8 mouse cellular contexts compared by ENCODE assay signal in genomic region chr2:127182598-127183381, GRCm38 (mm10). TPM values are rescaled to one million over a fixed set of nuclear protein-coding genes. Genes with fewer than 3 reads are reported as not detected.
DNase-seq lines count a peak whose midpoint lies in the region; ATAC-seq and TF ChIP-seq lines count a peak whose summit lies in the region.

No protein-coding gene starts in this region.

- H3K4me2 ChIP-seq in forebrain, embryonic 15.5 days (replicated peaks), result peak overlapping the region; percentile 58
- H3K4me2 ChIP-seq in liver, embryonic 16.5 days (ENCODE audit: low read depth, low read length), result peak overlapping the region; percentile 77
- peak overlapping the region; percentile 70 for H3K4me2 ChIP-seq in neural tube, embryonic 13.5 days

- H3K9ac ChIP-seq in ES-E14 (ENCODE audit: insufficient read depth, low read depth, low read length, poor library complexity, severe bottlenecking), result peak overlapping the region; percentile 93
- H3K9ac ChIP-seq in forebrain, embryonic 15.5 days (replicated peaks), result peak overlapping the region; percentile 52
- H3K9ac ChIP-seq in liver, embryonic 16.5 days (ENCODE audit: low read depth, low read length), result peak overlapping the region; percentile 72
- H3K9ac ChIP-seq in neural tube, embryonic 13.5 days, result peak overlapping the region; percentile 77

- DNase-seq in ES-E14 (ENCODE audit: low read depth, low spot score), result peak; percentile 84
- peak; percentile 81 to 88 for DNase-seq in cerebellum, adult 18-20 months
- DNase-seq in heart, postnatal 14 days, result peak; percentile 73 to 81
- peak; percentile 87 for DNase-seq in large intestine, adult 2 months (ENCODE audit: low read depth, low spot score)
- peak; percentile 95 for DNase-seq in telencephalon, adult 2 months (ENCODE audit: low read depth, low spot score)

- in situ Hi-C loops in ES-E14 (cut with MboI; ENCODE audit: low sequenced_read_pairs in 2 of 2, unreplicated experiment in 2 of 2), result no loop called here

- peaks cover 0 to 3% of the 10 kb centered on the region in 2 experiments; a peak in 1 of 4 replicates for H3K4me1 ChIP-seq in ES-E14 (ENCODE audit: control insufficient read depth in 2 of 2, insufficient read depth in 2 of 2, low read length in 2 of 2, poor library complexity in 1 of 2)
- peaks cover 6% of the 10 kb centered on the region for H3K4me1 ChIP-seq in forebrain, embryonic 15.5 days
- no peaks in the 10 kb centered on the region for H3K4me1 ChIP-seq in liver, embryonic 16.5 days (ENCODE audit: control insufficient read depth, low read depth, low read length)
- H3K4me1 ChIP-seq in neural tube, embryonic 13.5 days (replicated peaks), result peaks cover 6% of the 10 kb centered on the region

- peaks cover 5% of the 10 kb centered on the region; the same call in 1 of the 2 replicates for H3K27me3 ChIP-seq in forebrain, embryonic 15.5 days
- H3K27me3 ChIP-seq in liver, embryonic 16.5 days (ENCODE audit: control insufficient read depth, insufficient read depth, low read depth, low read length), result peaks cover 1% of the 10 kb centered on the region
- H3K27me3 ChIP-seq in neural tube, embryonic 13.5 days, result peaks cover 9% of the 10 kb centered on the region; the same call in 1 of the 2 replicates

- H3K27ac ChIP-seq in ES-E14 (ENCODE audit: insufficient read depth, low read depth, low read length, poor library complexity, severe bottlenecking), result peak overlapping the region; percentile 95
- H3K27ac ChIP-seq in forebrain, embryonic 15.5 days (replicated peaks), result peak overlapping the region; percentile 87
- peak overlapping the region; percentile 63; the same call in 1 of the 2 replicates for H3K27ac ChIP-seq in liver, embryonic 16.5 days (ENCODE audit: low read length)
- peak overlapping the region; percentile 88 for H3K27ac ChIP-seq in neural tube, embryonic 13.5 days (replicated peaks)

- intact Hi-C loops in heart, postnatal 14 days (cut with DNase I), result no loop called here

- H3K9me3 ChIP-seq in ES-E14 (ENCODE audit: control insufficient read depth, insufficient read depth, low read depth, low read length), result no peaks in the 10 kb centered on the region
- no peaks in the 10 kb centered on the region for H3K9me3 ChIP-seq in forebrain, embryonic 15.5 days
- no peaks in the 10 kb centered on the region for H3K9me3 ChIP-seq in liver, embryonic 16.5 days (replicated peaks; ENCODE audit: control insufficient read depth, low read length)
- no peaks in the 10 kb centered on the region for H3K9me3 ChIP-seq in neural tube, embryonic 13.5 days

- H3K4me3 ChIP-seq in ES-E14 (ENCODE audit: insufficient read depth in 1 of 2, low read depth in 1 of 2, low read length in 2 of 2, poor library complexity in 1 of 2, severe bottlenecking in 1 of 2), result peak overlapping the region; percentile 82 to 86
- peak overlapping the region; percentile 44 for H3K4me3 ChIP-seq in forebrain, embryonic 15.5 days
- H3K4me3 ChIP-seq in liver, embryonic 16.5 days (ENCODE audit: low read depth, low read length), result peak overlapping the region; percentile 66
- H3K4me3 ChIP-seq in neural tube, embryonic 13.5 days, result peak overlapping the region; percentile 52

- ATAC-seq in forebrain, embryonic 15.5 days (replicated peaks), result peak; percentile 100
- ATAC-seq in liver, embryonic 16.5 days (ENCODE audit: low read depth), result peak; percentile 100
- peak; percentile 100 for ATAC-seq in neural tube, embryonic 13.5 days (ENCODE audit: low read depth)

- H3K36me3 ChIP-seq in ES-E14 (ENCODE audit: control insufficient read depth, insufficient read depth, low read length, poor library complexity, severe bottlenecking), result no peaks in the 10 kb centered on the region
- no peaks in the 10 kb centered on the region for H3K36me3 ChIP-seq in forebrain, embryonic 15.5 days
- no peaks in the 10 kb centered on the region for H3K36me3 ChIP-seq in liver, embryonic 16.5 days (ENCODE audit: control insufficient read depth, insufficient read depth)
- no peaks in the 10 kb centered on the region for H3K36me3 ChIP-seq in neural tube, embryonic 13.5 days

- WGBS in forebrain, embryonic 15.5 days, result under 1% methylated on average over 17 of the region's 17 CpGs
- 2% methylated on average over 17 of the region's 17 CpGs for WGBS in large intestine, adult 2 months
- 4% methylated on average over 17 of the region's 17 CpGs for WGBS in liver, embryonic 16.5 days (ENCODE audit: insufficient replicate concordance)
- 2% methylated on average over 17 of the region's 17 CpGs for WGBS in neural tube, embryonic 13.5 days

TF ChIP-seq in ES-E14, 5 proteins besides CTCF, POLR2A, EP300 and RAD21:
- TF ChIP-seq CHD2 (IDR thresholded peaks at IDR 0.05; ENCODE audit: low read depth, low read length) (peak; percentile 87), MAFK (IDR thresholded peaks at IDR 0.05; ENCODE audit: insufficient read depth, low read depth, low read length) (no peak), HCFC1 (IDR thresholded peaks at IDR 0.05; ENCODE audit: borderline replicate concordance, insufficient read depth, low read length) (peak; percentile 18; the same call in 1 of the 2 replicates), ZNF384 (IDR thresholded peaks at IDR 0.05; ENCODE audit: low read depth, low read length) (no peak), ZC3H11A (IDR thresholded peaks at IDR 0.05; ENCODE audit: borderline replicate concordance, low read depth, low read length) (no peak)
TF ChIP-seq in ES-E14: peak in this region for 2.

RNA-seq across cellular contexts. Expression of gene 1810024B03Rik, which starts 25.3 kb away (rescaled TPM):
- 1.8 and 1.9 TPM in 2 replicates for total RNA-seq in ES-E14 (2012; rRNA removed)
- polyA plus RNA-seq in forebrain, embryonic 15.5 days (2015; fragmentation: Nextera tagmentation; extraction: Ambion mirVana), result 1.3 and 1.7 TPM in 2 replicates
- total RNA-seq in heart, postnatal 14 days (2021), result under 1 TPM; 0.56 to 0.60 TPM
- 1.2 TPM in 2 replicates for polyA plus RNA-seq in large intestine, adult 2 months (2012; rRNA removed)
- 0.68 and 0.70 TPM in 2 replicates for polyA plus RNA-seq in liver, embryonic 16.5 days (2015; fragmentation: Nextera tagmentation; extraction: Ambion mirVana)
- polyA plus RNA-seq in neural tube, embryonic 13.5 days (2015; fragmentation: Nextera tagmentation; extraction: Ambion mirVana), result 1.4 and 1.8 TPM in 2 replicates

RNA-seq across cellular contexts. Expression of gene Snrnp200, which starts 25.4 kb away (rescaled TPM):
- 147 and 181 TPM in 2 replicates for total RNA-seq in ES-E14 (2012; rRNA removed)
- 57.0 and 59.8 TPM in 2 replicates for polyA plus RNA-seq in forebrain, embryonic 15.5 days (2015; fragmentation: Nextera tagmentation; extraction: Ambion mirVana)
- 10 to 100 TPM; 57.3 to 57.6 TPM for total RNA-seq in heart, postnatal 14 days (2021)
- 25.9 and 41.1 TPM in 2 replicates for polyA plus RNA-seq in large intestine, adult 2 months (2012; rRNA removed)
- polyA plus RNA-seq in liver, embryonic 16.5 days (2015; fragmentation: Nextera tagmentation; extraction: Ambion mirVana), result 23.3 and 28.2 TPM in 2 replicates
- 47.8 and 52.6 TPM in 2 replicates for polyA plus RNA-seq in neural tube, embryonic 13.5 days (2015; fragmentation: Nextera tagmentation; extraction: Ambion mirVana)

RNA-seq across cellular contexts. Expression of gene Itpripl1, which starts 39.5 kb away (rescaled TPM):
- total RNA-seq in ES-E14 (2012; rRNA removed), result 14.1 and 20.0 TPM in 2 replicates
- polyA plus RNA-seq in forebrain, embryonic 15.5 days (2015; fragmentation: Nextera tagmentation; extraction: Ambion mirVana), result 15.5 and 17.2 TPM in 2 replicates
- 10 to 100 TPM; 16.4 to 21.3 TPM for total RNA-seq in heart, postnatal 14 days (2021)
- 5.0 and 7.9 TPM in 2 replicates for polyA plus RNA-seq in large intestine, adult 2 months (2012; rRNA removed)
- 21.7 and 21.9 TPM in 2 replicates for polyA plus RNA-seq in liver, embryonic 16.5 days (2015; fragmentation: Nextera tagmentation; extraction: Ambion mirVana)
- 15.0 and 16.4 TPM in 2 replicates for polyA plus RNA-seq in neural tube, embryonic 13.5 days (2015; fragmentation: Nextera tagmentation; extraction: Ambion mirVana)

RNA-seq across cellular contexts. Expression of gene Ncaph, which starts 49.0 kb away (rescaled TPM):
- 45.9 and 47.4 TPM in 2 replicates for total RNA-seq in ES-E14 (2012; rRNA removed)
- polyA plus RNA-seq in forebrain, embryonic 15.5 days (2015; fragmentation: Nextera tagmentation; extraction: Ambion mirVana), result 38.4 and 41.0 TPM in 2 replicates
- 1 to 10 TPM; 4.9 to 7.5 TPM for total RNA-seq in heart, postnatal 14 days (2021)
- 6.9 TPM in 2 replicates for polyA plus RNA-seq in large intestine, adult 2 months (2012; rRNA removed)
- polyA plus RNA-seq in liver, embryonic 16.5 days (2015; fragmentation: Nextera tagmentation; extraction: Ambion mirVana), result 54.8 and 60.1 TPM in 2 replicates
- polyA plus RNA-seq in neural tube, embryonic 13.5 days (2015; fragmentation: Nextera tagmentation; extraction: Ambion mirVana), result 19.8 and 21.2 TPM in 2 replicates

Comparison
In these comparisons a context has a peak if more than half of its experiments do, and no peak if none do; other contexts are left out.
1. Peak in every context shown above with its lines: DNase-seq, ATAC-seq, H3K4me3 ChIP-seq and H3K27ac ChIP-seq.